Comparison of ENCODE assay signal across 8 mouse cellular contexts in the genomic region with DNA sequence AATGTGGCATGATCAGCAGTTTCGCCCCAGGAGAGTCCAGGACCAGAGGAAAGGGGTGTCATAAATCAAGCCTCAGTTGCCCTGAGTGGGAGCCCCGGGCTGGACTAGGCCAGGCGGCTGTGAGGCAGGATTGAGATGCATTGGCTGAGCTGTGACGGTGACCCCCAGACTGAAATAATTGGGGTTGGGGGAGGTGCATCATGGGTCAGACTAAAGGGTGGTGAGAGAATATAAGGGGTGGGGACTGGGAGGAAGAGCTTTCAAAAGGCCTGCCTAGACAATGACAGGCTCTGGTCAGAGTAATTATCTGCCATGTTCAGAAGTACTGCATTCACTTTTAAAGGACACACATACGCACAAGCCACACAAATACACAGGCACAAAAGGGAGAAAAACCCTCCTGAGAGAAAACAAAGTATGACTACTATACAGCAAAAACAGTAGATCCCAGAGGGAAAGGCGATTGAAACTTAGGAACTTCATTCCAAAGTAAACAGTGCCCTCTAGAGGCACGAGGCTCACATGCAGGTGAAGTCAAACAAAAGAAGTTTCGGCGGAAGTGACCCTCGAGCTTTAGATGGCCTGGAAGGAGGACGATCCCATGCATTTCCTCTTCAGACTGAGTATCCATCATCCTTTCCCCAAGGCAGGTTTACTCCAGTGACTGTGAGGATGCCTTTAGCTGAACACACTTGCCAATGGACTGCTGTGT.
DNase-seq lines count a peak whose midpoint lies in the region; ATAC-seq and TF ChIP-seq lines count a peak whose summit lies in the region.

No protein-coding gene starts in this region.

- no peak overlapping the region for H3K9ac ChIP-seq in ES-Bruce4 (ENCODE audit: low read depth, poor library complexity, severe bottlenecking)
- H3K9ac ChIP-seq in heart, embryonic 14.5 days (ENCODE audit: low read length), result 0 out of 2 replicates have a peak overlapping the region, but pooled peaks have one; percentile 8
- H3K9ac ChIP-seq in kidney, postnatal 0 days (ENCODE audit: low read depth, low read length), result no peak overlapping the region

- H3K9me3 ChIP-seq in ES-Bruce4 (replicated peaks; ENCODE audit: control insufficient read depth, insufficient read depth, low read length, poor library complexity, severe bottlenecking), result no peaks in the 10 kb centered on the region
- H3K9me3 ChIP-seq in embryonic facial prominence, embryonic 10.5 days, result no peaks in the 10 kb centered on the region
- no peaks in the 10 kb centered on the region for H3K9me3 ChIP-seq in heart, embryonic 14.5 days (ENCODE audit: control insufficient read depth, low read length)
- H3K9me3 ChIP-seq in kidney, postnatal 0 days (replicated peaks; ENCODE audit: low read length), result no peaks in the 10 kb centered on the region

- H3K4me3 ChIP-seq in ES-Bruce4 (ENCODE audit: low read depth, low read length), result no peak overlapping the region
- no peak overlapping the region for H3K4me3 ChIP-seq in embryonic facial prominence, embryonic 10.5 days
- H3K4me3 ChIP-seq in heart, embryonic 14.5 days (ENCODE audit: control insufficient read depth in 1 of 2, insufficient read depth in 1 of 2, low read depth in 1 of 2, low read length in 2 of 2), result no peak overlapping the region
- H3K4me3 ChIP-seq in kidney, postnatal 0 days (replicated peaks; ENCODE audit: low read depth, low read length), result no peak overlapping the region
- peak overlapping the region; percentile 9 for H3K4me3 ChIP-seq in lung, adult 2 months (replicated peaks; ENCODE audit: extremely low read depth, low read depth, low read length)

- H3K27me3 ChIP-seq in ES-Bruce4 (ENCODE audit: control insufficient read depth, insufficient read depth, low read length, poor library complexity, severe bottlenecking), result no peaks in the 10 kb centered on the region
- no peaks in the 10 kb centered on the region for H3K27me3 ChIP-seq in embryonic facial prominence, embryonic 10.5 days (replicated peaks; ENCODE audit: low read depth, poor library complexity, severe bottlenecking)
- H3K27me3 ChIP-seq in heart, embryonic 14.5 days (ENCODE audit: control insufficient read depth, insufficient read depth, low read length), result no peaks in the 10 kb centered on the region
- no peaks in the 10 kb centered on the region for H3K27me3 ChIP-seq in kidney, postnatal 0 days (ENCODE audit: insufficient read depth, low read length)

- no peak for TF ChIP-seq POLR2A in ES-Bruce4 (IDR thresholded peaks at IDR 0.05; ENCODE audit: insufficient read depth, low read length)
- TF ChIP-seq POLR2A in lung, adult 2 months (IDR thresholded peaks at IDR 0.05; ENCODE audit: borderline replicate concordance, extremely low read depth, low read depth, low read length), result no peak

- ATAC-seq in heart, embryonic 14.5 days (ENCODE audit: insufficient number of reproducible peaks, insufficient read depth, low FRiP score, low read depth), result no peak
- peak; percentile 40 for ATAC-seq in kidney, postnatal 0 days (replicated peaks; ENCODE audit: low FRiP score, low read depth)

- peak; percentile 32 for TF ChIP-seq CTCF in ES-Bruce4 (IDR thresholded peaks at IDR 0.05; ENCODE audit: low read depth, low read length)
- peak; percentile 94 for TF ChIP-seq CTCF in kidney, postnatal 0 days (IDR thresholded peaks at IDR 0.05; ENCODE audit: low read depth)
- TF ChIP-seq CTCF in lung, adult 2 months (IDR thresholded peaks at IDR 0.05; ENCODE audit: insufficient read depth, low read length), result peak; percentile 54

- no peaks in the 10 kb centered on the region for H3K4me1 ChIP-seq in ES-Bruce4 (ENCODE audit: control insufficient read depth, insufficient read depth, low read length)
- peaks cover 11% of the 10 kb centered on the region for H3K4me1 ChIP-seq in embryonic facial prominence, embryonic 10.5 days
- no peaks in the 10 kb centered on the region for H3K4me1 ChIP-seq in heart, embryonic 14.5 days (ENCODE audit: control insufficient read depth in 2 of 2, insufficient read depth in 2 of 2, low read length in 2 of 2)
- H3K4me1 ChIP-seq in kidney, postnatal 0 days (replicated peaks; ENCODE audit: insufficient read depth, low read length), result no peaks in the 10 kb centered on the region
- peaks cover 2% of the 10 kb centered on the region; the same call in 1 of the 2 replicates for H3K4me1 ChIP-seq in lung, adult 2 months (ENCODE audit: control insufficient read depth, insufficient read depth, low read length)

- DNase-seq in adrenal gland, adult 8-10 months, result peak; percentile 27
- DNase-seq in embryonic facial prominence, embryonic 10.5 days (ENCODE audit: low spot score), result peak; percentile 76
- DNase-seq in kidney, postnatal 0 days (ENCODE audit: low spot score), result peak; percentile 95
- DNase-seq in lung, adult 2 months, result peak; percentile 34
- peak; percentile 67 for DNase-seq in ovary, postnatal 14 days (ENCODE audit: low spot score)
- no peak for DNase-seq in spleen, postnatal 4 days (ENCODE audit: low spot score in 2 of 2)

- peak overlapping the region; percentile 41 for H3K4me2 ChIP-seq in heart, embryonic 14.5 days (ENCODE audit: low read length)
- H3K4me2 ChIP-seq in kidney, postnatal 0 days (ENCODE audit: low read length), result peak overlapping the region; percentile 30; the same call in 1 of the 2 replicates

- no peak for TF ChIP-seq EP300 in ES-Bruce4 (IDR thresholded peaks at IDR 0.05; ENCODE audit: insufficient read depth, low read depth, low read length)

- H3K27ac ChIP-seq in ES-Bruce4 (ENCODE audit: insufficient read depth, low read length), result no peak overlapping the region
- H3K27ac ChIP-seq in embryonic facial prominence, embryonic 10.5 days (replicated peaks), result peak overlapping the region; percentile 69
- H3K27ac ChIP-seq in heart, embryonic 14.5 days (replicated peaks in 1 of 2; ENCODE audit: control insufficient read depth in 1 of 2, insufficient read depth in 1 of 2, low read depth in 2 of 2, low read length in 2 of 2), result no peak overlapping the region
- no peak overlapping the region for H3K27ac ChIP-seq in kidney, postnatal 0 days

- no peaks in the 10 kb centered on the region for H3K36me3 ChIP-seq in ES-Bruce4 (ENCODE audit: control insufficient read depth, insufficient read depth, low read length, poor library complexity, severe bottlenecking)
- no peaks in the 10 kb centered on the region for H3K36me3 ChIP-seq in embryonic facial prominence, embryonic 10.5 days (replicated peaks)
- H3K36me3 ChIP-seq in heart, embryonic 14.5 days (ENCODE audit: control insufficient read depth, insufficient read depth, low read length), result no peaks in the 10 kb centered on the region
- H3K36me3 ChIP-seq in kidney, postnatal 0 days (ENCODE audit: insufficient read depth, low read length), result no peaks in the 10 kb centered on the region

- WGBS in embryonic facial prominence, embryonic 10.5 days, result 23% methylated on average over 11 of the region's 11 CpGs
- 29% methylated on average over 11 of the region's 11 CpGs for WGBS in heart, embryonic 14.5 days
- whole genome bisulfite sequencing in kidney, postnatal 0 days, result 10% methylated on average over 11 of the region's 11 CpGs
- 26% methylated on average over 11 of the region's 11 CpGs for WGBS in lung, adult 2 months

Comparison
In these comparisons a context has a peak if more than half of its experiments do, and no peak if none do; other contexts are left out.
1. CTCF ChIP-seq: peak in every context shown above with its lines; median percentile 94 in kidney, postnatal 0 days; 54 in lung, adult 2 months; 32 in ES-Bruce4.
2. DNase-seq: peak in adrenal gland, adult 8-10 months (single experiment), embryonic facial prominence, embryonic 10.5 days (single experiment), kidney, postnatal 0 days (single experiment), lung, adult 2 months (single experiment) and ovary, postnatal 14 days (single experiment); none in spleen, postnatal 4 days (0 of 2).